ENCODE assay signal across 19 mouse cellular contexts in genomic region chr2:79546206-79546605, GRCm38 (mm10).
"Had no signal": no experiment of that assay in that cellular context is flagged by ENCODE, and none has a peak within 500 bp of the region (broad histone marks: within the 10 kb centered on the region; RNA-seq: fewer than 3 reads in every experiment).

No protein-coding gene starts in this region.

- H3K4me1 ChIP-seq: limb, embryonic 10.5 days; liver, embryonic 12.5 days; liver, embryonic 15.5 days had no signal

- DNase-seq: kidney, adult 8-10 months; kidney, postnatal 10 days; kidney, postnatal 36 days; liver; lung, adult 18-20 months; lung, postnatal 14 days; lung, postnatal 4 days; midbrain, embryonic 14.5 days; right cerebral cortex, adult 18-20 months; right cerebral cortex, postnatal 14 days; spleen, adult 18-20 months; thymus, postnatal 25 days had no signal

- H3K4me3 ChIP-seq: kidney, embryonic 15.5 days; limb, embryonic 10.5 days; limb, embryonic 13.5 days; liver, embryonic 12.5 days; liver, embryonic 15.5 days; stomach, embryonic 15.5 days had no signal

- ATAC-seq: intestine, embryonic 16.5 days; liver, embryonic 12.5 days had no signal
